Mouse (Mus musculus) cortical plate, adult 2 months (tissue): Measurements from ENCODE around the gene Fam107b.

Source experiments
- CTCF ChIP-seq: fragments of 200-500 bp; IDR thresholded peaks from 2 replicates; pipeline ENCODE4 v1.5.1; 2011; ENCODE audit warnings: mild to moderate bottlenecking, control low read depth, low read length; ENCODE audit not compliant: insufficient read depth; ENCODE audit errors: extremely low read depth
- POLR2A ChIP-seq: fragments of 200-500 bp; IDR thresholded peaks from 2 replicates; pipeline ENCODE4 v1.6.1; 2011; ENCODE audit warnings: mild to moderate bottlenecking, low read length, control low read depth; ENCODE audit not compliant: insufficient read depth; ENCODE audit errors: extremely low read depth

- no peak for TF ChIP-seq CTCF
- no peak for TF ChIP-seq POLR2A
Measured at GRCm38 (mm10) chr2:3704311-3705162, 134.2 kb downstream of the Fam107b start.
